Mouse (Mus musculus): ENCODE data around the gene Akap6.

- TF ChIP-seq POLR2A (IDR thresholded peaks at IDR 0.05; ENCODE audit: extremely low read depth, insufficient read depth, low read length) = no peak
- TF ChIP-seq CTCF (IDR thresholded peaks at IDR 0.05; ENCODE audit: low read depth, low read length) = no peak
These were observed 358.4 kb downstream of the Akap6 start for GRCm38 (mm10) chr12:53057606-53058005.

Measured in liver, adult 2 months (tissue).